Mouse (Mus musculus): Measurements from ENCODE around the gene Cox19.

Gene Cox19

GRCm38 (mm10) chr5:139363858-139364257 lies 12.6 kb upstream of the Cox19 start:
- no peak for DNase-seq (ENCODE audit: low read depth, low spot score)

- DNase-seq (ENCODE audit: low read depth, low spot score) = no peak
Measured at GRCm38 (mm10) chr5:139359244-139359643, 8.0 kb upstream of the Cox19 start.

DNA sequence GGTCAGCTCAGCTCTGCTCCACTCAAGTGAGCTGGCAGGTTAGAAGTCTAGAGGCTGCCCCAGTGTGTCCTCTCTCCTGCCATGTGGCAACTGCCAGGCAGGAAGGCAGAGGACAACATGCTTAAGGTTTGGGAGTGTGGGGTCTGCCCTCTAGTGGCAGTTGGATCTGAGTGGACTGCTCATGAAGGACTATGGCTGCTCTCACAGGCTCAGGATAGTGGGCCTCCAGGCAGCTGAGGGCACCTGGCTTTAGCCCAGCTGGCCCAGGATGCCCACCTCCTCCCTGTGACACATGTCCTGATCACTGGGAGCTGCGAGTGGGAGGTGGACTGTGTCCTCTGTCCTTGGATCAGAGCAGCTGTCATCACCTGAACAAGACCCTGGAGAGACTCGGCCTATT lies 7.4 kb upstream of the Cox19 start:
- peak; percentile 58 for DNase-seq (ENCODE audit: low read depth, low spot score)

DNA sequence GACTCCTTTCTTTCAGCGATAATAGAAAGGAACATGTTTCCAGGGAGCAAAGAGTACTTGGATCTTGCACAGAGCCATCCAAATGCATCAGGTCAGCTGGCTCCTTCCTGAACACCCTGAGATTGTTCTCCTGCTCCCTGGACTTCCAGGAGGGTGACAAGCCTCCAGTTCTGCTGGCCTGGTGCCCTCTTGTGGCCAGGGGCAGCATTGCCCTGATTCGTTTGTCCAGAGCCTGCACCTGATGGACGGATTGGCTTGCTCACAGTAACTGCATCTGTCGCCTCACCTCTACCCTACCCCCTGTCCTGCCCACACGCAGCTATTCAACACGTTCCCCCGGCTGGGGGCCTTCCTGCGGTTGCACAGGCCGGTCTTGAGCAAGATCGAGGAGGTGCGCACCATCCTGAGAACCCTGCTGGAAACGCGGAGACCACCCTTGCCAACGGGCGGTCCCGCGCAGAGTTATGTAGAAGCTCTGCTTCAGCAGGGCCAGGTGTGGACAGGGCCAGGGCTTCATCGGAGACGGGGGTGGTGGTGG lies 4.1 kb upstream of the Cox19 start:
- peak; percentile 75 for DNase-seq (ENCODE audit: low read depth, low spot score)

- DNase-seq (ENCODE audit: low read depth, low spot score) = no peak
Measured at GRCm38 (mm10) chr5:139353946-139354345, 2.7 kb upstream of the Cox19 start.

- peak; percentile 64 for DNase-seq (ENCODE audit: low read depth, low spot score)
Measured at GRCm38 (mm10) chr5:139353496-139353895, 2.3 kb upstream of the Cox19 start.

- no peak for DNase-seq (ENCODE audit: low read depth, low spot score)
Measured at GRCm38 (mm10) chr5:139352317-139352716, 1.1 kb upstream of the Cox19 start, which contains the start of gene Cyp2w1. Gene Cyp2w1, plus strand, starts transcription at chr5:139352617.

DNA sequence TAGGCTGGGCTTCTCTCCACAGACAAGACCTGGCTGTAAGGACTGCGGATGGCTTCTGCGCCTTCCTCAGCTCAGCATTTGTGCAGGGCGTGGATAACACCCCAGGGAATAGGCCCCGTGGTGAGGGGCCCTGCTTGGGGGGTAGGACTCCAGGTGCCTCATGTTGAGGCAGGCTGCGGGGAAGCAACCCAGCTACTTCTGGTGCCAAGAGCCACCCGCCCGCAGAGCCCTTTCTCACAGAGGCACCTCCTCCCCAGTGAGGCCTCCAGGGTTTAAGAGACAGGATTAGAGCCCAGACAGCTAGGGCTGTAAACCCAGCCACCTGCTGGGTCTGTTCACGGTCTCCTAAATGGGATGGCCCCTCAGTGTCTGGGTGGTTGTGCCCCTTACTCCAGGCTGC lies 410 bp upstream of the Cox19 start:
- no peak for DNase-seq (ENCODE audit: low read depth, low spot score)

DNA sequence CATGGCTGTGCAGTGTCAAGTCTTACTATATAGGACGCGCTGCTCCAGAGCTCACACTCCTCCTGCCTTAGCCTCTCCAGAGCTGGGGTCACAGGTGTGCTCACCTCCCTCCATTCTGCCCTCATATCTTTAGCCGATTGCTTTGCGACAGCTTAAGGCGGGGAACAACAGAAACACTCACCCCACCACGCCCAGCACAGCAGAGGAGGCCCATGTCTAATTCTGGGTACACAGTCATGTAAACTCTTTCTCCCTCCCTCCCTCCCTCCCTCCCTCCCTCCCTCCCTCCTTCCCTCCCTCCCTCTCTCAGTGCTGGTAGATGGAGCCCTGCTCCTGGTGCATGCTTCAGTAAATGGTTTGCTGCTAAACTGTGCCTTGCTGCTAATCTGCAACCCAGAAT lies 1.5 kb downstream of the Cox19 start:
- no peak for DNase-seq (ENCODE audit: low read depth, low spot score)

DNA sequence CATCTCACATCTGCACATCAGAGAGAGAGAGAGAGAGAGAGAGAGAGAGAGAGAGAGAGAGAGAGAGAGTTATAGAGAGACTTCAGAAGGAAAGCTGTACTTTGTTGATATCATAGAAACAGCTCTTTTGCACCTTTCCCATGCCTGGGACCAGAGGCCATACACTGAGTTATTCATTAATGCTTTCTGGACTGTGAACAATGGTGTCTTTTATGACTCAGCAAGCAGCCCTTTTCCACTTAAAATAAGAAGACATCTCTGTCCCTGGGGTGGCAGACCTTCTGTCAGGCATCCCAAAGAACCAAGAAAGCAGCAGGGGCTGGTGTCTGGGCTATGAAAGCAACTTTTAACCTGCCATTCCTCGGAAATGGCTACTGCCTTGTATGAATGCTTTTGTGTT lies 4.0 kb downstream of the Cox19 start:
- DNase-seq (ENCODE audit: low read depth, low spot score) = no peak

DNA sequence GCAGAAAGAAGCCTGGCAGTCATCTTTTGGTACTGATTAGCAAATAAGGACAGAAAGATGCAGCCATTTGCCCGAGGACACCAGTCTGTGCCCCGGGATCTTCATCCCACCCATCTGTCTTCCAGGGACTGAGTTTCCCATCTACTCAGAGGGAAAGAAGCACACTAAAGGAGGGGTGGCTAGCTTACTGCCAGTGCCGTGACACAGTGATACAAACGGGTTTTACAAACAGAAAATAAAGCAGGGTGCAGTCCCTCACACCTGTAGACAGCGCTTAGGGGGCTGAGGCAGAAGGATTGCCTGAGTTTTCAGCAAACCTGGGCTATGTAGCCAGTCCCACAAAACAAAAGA lies 5.9 kb downstream of the Cox19 start:
- no peak for DNase-seq (ENCODE audit: low read depth, low spot score)

GRCm38 (mm10) chr5:139344687-139345363 lies 6.4 kb downstream of the Cox19 start:
- DNase-seq (ENCODE audit: low read depth, low spot score) = peak; percentile 94

GRCm38 (mm10) chr5:139344021-139344686 lies 7.1 kb downstream of the Cox19 start:
- DNase-seq (ENCODE audit: low read depth, low spot score) = peak; percentile 86

GRCm38 (mm10) chr5:139338891-139339290 lies 12.3 kb downstream of the Cox19 start:
- no peak for DNase-seq (ENCODE audit: low read depth, low spot score)

GRCm38 (mm10) chr5:139338403-139338802 lies 12.8 kb downstream of the Cox19 start:
- DNase-seq (ENCODE audit: low read depth, low spot score) = no peak

DNA sequence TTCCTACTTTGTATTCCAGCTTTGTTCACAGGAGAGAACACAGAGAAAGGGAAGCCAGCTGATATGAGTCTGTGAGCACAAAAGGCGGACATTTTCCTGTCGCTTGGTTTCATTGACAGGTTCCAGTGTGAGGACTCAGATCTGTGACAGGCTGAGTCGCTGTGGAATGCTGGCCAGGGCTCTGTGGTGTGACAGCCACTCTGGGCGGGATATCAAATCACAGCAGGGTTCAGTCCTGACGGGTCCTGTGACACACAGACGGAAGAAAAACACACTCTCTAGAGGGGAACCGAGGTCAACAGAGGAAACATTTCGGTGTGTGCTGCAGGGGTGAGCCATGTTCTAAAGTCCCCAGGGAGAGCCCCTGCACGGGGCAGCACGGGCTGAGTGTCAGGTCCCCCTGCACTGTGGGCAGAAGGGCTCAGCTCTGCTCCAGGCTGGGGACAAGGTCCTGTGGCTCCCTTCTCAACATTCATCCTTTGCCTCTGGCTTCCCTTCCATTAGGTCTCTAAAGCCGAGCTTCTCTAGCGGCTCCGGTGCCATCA lies 13.3 kb downstream of the Cox19 start:
- DNase-seq (ENCODE audit: low read depth, low spot score) = no peak

DNA sequence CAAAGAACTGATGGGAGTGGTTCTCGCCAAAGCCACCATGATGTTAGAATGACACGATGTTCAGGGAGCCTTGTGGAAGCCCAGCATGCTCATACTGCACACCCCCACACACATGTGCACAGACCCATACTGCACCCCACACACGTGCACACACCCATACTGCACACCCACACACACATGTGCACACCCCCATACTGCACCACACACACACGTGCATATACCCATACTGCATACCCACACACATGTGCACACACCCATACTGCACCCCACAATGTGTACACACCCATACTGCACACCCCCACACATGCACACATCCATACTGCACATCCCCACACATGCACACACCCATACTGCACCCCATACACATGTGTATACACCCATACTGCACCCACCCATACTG lies 15.6 kb downstream of the Cox19 start:
- DNase-seq (ENCODE audit: low read depth, low spot score) = no peak

- DNase-seq (ENCODE audit: low read depth, low spot score) = peak; percentile 40
Measured at GRCm38 (mm10) chr5:139334394-139334793, 16.8 kb downstream of the Cox19 start.

- no peak for DNase-seq (ENCODE audit: low read depth, low spot score)
Measured at GRCm38 (mm10) chr5:139333301-139334013, 17.8 kb downstream of the Cox19 start.

GRCm38 (mm10) chr5:139332590-139333272 lies 18.5 kb downstream of the Cox19 start:
- DNase-seq (ENCODE audit: low read depth, low spot score) = no peak

DNA sequence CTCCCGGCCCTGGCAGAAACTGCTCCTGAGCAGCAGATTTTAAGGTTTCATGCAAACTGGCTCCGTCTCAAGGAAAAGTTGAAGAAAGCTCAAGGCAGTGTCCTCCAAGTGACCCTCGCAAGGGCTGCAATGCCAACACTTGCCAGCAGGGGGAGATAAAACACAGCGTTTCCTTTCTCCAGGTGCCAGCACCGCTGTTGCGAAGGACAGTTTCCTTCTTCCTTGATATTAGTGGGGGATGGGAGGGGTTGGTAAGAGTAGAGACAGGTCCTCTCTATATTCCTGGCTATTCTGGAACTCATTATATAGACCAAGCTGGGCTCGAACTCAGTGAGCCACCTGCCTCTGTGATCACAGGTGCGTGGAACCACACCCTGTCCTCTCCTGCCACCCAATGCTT lies 19.5 kb downstream of the Cox19 start:
- DNase-seq (ENCODE audit: low read depth, low spot score) = peak; percentile 79

DNA sequence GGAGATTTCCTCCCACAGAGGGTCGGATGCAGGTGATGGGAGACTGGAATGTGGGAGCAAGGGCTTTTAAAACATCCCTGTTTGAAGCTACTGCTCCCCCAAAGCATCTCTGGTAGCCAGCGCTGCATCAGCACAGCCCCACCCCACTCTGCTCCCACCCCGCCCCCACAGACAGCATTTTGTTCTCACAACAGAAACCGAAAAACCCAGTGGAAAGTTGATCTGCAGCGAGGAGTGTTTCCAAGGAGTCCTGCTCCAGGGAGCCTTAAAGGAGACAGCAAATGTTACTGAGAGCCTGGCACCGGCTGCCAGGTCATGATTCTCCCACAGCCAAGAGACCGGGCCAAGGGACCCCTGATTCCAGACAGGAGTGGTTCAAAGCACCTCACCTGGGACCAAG lies 20.5 kb downstream of the Cox19 start:
- DNase-seq (ENCODE audit: low read depth, low spot score) = no peak

Data from ES-CJ7 (cell line).